Mouse (Mus musculus) MEL-GATA-1-ER (cell line): ENCODE data around the gene Rpl29.

Experiments
- DNase-seq: peaks from one replicate; pipeline ENCODE4 v3.0.0-alpha.2; 2012; ENCODE audit warnings: low read depth; ENCODE audit errors: extremely low read depth

The Rpl29 gene

DNA sequence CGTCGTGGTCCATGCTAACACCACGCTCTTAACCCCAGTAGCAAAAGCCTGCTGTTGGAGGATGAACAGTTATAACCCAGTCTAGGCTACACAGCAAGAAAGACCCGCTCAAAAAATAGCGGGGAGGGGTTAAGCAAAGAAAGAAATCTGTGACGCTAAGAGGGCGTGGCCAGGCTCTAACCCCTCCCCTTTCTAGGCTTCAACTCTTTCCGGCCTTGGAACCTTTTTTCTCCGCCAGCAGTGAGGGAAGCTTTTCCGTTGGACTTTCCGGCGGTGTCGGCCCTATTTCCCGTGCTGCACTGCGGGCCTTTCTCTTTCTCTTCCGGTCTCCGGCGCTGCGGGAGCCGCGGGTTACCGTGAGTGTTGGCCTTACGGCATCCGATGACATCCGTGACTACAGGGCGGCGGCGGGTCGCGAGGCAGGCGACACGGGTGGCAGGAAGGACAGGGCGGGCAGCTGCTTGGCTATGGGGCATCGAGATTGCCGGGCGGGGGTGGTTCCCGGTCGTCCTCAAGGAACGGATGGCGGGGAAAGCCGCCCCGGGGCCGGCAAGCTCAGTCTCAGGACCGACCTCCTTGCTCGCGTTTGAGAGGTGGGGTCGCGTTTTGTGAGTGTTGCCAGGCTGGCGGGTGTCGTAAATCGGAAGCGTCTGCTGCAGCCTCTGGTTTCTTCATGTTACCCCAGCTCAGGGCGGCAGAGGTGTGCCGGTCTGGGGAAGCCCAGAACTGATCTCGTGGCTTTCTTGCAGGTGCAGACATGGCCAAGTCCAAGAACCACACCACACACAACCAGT, at the start of gene Rpl29:
Rpl29 (plus strand) TSS at position 234 of the 794 bp plus-strand sequence.
- peak; percentile 90 for DNase-seq

DNA sequence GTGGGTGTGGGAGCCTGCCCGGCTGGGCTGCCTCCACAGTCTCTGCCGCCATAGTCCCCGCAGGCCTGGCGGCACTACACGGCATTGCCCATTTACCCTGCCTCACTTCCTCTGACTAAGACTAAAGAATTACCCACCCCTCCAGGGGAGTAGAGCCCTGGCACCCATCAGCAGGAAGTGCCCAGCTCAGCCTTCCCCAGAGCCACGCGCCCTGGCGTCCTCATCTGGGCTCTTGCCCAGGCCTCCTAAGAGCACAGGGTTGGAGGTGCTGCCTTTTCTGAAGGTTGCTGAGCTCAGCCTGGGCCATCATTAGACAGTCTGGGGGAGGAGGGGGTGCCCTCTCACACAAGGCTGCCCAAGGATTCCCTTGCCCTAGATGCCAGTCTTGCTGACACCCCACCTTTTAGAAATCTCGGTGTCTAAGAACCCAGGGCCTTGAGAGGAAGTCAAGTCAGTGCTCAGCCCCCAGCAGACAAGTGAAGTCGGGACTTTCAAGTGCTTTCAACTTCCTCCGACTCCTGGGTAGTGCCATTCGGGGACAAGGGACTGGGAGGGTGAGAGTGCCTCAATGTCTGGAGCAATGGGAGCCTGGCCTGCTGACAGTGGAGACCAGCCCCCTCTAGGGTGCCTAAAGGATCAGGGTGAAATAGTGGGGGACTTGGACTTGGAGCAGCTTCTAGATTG, 42.9 kb upstream of the Rpl29 start:
- no peak for DNase-seq

GRCm38 (mm10) chr9:106392828-106393527, 36.3 kb upstream of the Rpl29 start:
- DNase-seq: no peak

DNA sequence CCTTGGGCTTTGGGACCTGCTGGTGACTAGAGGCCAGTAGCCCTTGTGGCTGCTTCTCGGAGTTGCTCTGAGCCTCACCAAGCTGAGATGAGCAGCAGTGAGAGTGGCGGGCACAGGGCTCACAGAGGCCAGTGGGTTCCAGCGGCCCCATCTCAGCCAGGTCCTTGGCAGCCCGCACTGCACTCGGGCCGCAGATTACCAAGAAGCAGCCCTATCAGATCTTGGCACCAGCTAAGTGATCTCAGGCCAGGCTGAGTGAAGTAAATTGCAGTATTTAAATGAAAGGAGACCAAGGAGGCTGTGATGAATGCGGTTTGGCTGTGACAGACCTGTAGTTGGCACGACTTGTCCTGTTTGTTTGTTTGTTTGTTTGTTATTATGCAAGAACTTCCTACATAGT, 35.7 kb upstream of the Rpl29 start:
- DNase-seq: no peak

- DNase-seq: no peak
Measured at GRCm38 (mm10) chr9:106394649-106395602, 34.3 kb upstream of the Rpl29 start.

GRCm38 (mm10) chr9:106397733-106398132, 31.5 kb upstream of the Rpl29 start:
- DNase-seq: no peak

DNA sequence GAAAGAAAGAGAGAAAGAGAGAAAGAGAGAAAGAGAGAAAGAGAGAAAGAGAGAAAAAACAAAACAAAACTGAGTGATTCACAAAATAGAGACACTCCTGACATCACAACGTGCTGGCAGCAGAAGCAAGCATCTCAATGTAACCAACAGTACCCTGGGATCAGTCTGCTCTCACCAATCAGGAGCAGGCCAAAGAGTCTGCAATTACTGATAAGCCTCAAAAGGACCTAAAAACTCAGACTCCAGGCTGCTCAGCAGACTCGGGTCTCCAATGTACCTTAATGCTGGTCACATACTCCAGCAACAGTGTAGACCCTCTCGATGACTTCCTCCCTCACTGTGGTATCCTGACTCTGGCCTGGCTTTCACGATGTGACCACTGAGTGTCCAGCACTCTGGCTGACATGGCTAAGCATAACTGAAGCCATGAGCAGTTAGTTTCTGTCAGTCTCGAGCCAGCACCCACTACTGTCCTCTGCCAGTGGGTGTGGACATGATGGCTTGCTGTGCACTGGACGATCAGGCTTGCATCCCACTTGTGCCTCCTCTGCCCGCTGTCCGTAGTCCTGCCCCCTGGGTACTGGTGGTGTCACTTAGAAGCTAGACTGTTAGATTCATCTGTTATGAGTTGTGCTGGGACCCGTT, 30.5 kb upstream of the Rpl29 start:
- peak; percentile 82 for DNase-seq

DNA sequence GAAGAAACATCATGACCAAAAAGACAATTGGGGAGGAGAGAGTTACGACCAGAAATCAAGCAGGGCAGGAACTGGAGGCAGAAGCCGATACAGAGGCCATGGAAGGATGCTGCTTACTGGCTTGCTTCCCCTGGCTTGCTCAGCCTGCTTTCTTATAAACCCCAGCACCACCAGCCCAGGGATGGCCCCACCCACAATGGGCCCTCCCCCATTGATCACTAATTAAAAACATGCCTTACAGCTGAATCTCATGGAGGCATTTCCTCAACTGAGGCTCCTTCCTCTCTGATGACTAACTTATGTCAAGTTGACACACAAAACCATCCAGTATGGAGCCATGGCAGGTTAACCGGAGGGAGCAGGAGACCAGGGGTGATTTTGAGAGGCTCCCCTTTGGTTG, 29.4 kb upstream of the Rpl29 start:
- no peak for DNase-seq

- DNase-seq: no peak
Measured at GRCm38 (mm10) chr9:106402149-106402548, 27.1 kb upstream of the Rpl29 start.

- DNase-seq: no peak
Measured at GRCm38 (mm10) chr9:106402607-106403375, 26.5 kb upstream of the Rpl29 start.

DNA sequence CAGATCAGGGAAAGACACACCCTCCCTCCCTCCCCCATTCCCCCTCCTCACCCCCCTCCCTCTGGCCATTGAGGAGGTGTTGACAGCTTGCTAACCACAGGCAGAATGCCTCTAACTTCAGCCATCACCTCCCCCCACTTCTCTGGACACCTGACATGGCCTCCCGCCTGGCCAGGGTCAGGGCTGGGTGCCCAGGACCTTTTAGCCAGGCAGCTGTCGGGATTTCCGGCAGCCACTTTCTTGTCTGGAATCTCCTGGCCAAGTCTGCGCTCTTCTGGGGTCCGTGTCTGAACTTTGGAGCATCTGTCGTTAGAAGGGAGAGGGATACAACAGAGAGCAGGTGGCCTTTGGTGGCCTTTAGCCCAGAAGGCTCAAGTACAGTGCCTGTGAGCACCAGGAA, 24.0 kb upstream of the Rpl29 start:
- DNase-seq: no peak

DNA sequence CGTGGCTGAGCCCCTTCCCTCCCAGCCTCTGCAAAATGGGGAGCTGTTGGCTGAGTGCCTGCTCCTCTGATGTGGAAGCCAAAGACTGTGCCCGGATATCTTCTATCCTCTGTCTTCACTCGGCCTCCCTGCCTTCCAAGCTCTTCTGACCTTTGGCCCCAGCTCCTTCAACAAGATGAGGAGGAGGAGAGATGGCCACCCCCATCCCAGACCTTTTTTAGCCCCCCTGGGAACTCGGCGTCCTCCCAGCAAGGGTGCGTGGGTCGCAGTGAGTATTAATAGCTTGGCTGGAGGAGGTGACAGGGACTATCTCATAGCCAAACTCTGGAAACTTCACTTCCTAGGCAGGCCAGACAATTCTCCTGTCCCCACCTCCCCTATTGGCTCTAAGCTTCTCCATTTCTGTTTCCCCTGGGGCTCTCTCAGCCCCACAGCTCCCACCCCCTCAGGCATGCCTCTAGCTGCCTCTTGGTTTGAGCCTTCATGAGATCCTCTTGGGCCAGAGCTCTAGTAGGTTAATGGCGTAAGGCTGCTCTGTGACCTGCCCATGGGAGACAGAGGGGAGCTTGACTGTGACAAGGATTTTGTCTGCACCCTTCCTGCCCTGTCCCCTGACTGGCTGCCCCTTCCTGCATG, 22.7 kb upstream of the Rpl29 start:
- DNase-seq: no peak

GRCm38 (mm10) chr9:106409096-106409495, 20.2 kb upstream of the Rpl29 start:
- DNase-seq: no peak

- DNase-seq: no peak
Measured at GRCm38 (mm10) chr9:106410086-106410650, 19.1 kb upstream of the Rpl29 start.

DNA sequence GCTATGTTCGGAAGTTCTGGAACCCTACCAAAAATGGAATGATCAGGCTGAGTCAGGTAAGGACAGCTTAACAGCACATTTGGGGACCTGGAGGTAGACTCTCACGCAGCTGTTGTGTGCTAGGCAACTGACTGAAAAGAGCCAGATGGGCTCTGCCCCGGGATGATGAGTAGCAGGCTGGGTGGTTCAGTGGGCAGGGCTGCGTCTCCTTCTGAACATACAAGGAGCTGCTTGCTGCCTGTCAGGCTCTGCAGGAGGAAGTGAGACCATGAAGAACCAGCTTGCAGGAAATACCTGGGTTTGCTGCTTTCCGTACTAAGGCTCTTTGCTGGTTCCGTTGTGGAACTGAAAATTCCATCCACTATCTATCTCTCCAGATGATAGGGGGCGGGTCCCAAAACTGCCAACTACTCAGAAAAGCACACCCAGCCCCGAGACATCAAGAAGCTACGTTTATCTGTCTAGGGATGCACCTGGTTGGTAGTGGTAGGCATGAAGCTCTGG, 18.1 kb upstream of the Rpl29 start:
- DNase-seq: no peak

- no peak for DNase-seq
Measured at GRCm38 (mm10) chr9:106411729-106412128, 17.5 kb upstream of the Rpl29 start.

DNA sequence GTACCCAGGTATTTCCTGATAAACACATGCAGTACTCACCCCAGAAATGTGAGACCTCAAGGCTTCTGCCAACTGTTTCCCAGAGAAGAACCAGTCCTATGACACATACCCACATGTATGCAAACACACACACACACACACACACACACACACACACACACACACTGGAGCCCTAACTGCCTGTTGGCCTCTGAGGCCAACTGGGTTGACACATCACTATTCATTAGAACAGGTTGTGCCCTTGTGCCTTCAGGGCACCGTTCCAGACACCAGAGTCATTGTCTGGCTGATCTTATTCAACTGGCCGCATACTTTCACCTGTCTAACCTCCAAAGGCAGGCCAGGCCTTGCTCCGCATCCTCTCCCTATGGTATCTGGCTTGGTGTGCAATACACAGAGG, 17.0 kb upstream of the Rpl29 start:
- no peak for DNase-seq

DNA sequence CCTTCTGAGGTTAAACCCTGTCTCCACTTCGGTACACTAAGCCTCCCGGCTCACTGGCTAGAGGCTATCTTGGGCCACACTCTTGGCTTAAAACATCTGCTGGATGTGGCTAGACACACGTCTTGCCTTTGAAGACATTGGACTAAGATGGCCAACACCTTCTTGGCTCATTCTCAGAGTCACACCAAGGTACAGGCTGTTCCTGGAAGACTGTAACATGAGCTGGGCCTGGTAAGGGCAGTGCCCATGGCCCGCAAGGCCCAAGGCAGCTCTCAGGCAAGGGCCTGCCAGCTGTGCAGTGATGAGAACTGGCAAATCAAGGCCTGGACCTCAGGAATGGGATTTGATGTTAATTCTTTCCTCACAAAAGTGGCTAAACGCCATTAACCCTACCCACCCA, 15.6 kb upstream of the Rpl29 start:
- DNase-seq: no peak

DNA sequence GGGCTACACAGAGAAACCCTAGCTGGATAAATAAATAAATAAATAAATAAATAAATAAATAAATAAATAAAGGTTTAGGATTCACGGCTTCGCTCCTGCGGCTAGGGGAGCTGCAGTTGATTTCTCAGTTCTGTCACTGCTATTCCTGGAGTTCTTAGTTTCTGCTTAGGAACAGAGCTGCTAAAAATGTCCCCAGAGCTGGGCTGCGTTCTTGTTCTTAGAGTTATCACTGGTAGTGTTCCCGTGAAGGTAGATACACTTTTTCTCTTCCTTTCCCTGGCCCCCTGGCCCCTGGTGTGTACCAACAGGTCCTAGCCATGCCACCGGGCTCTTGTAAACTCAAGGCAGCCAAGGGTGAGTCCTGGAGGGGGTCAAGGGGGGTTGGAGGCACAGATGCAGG, 12.4 kb upstream of the Rpl29 start:
- no peak for DNase-seq
